Mouse (Mus musculus) liver, adult 2 months (tissue): ENCODE data around the gene Igsf9.

Source experiments
- CTCF ChIP-seq: fragments of 200-500 bp; IDR thresholded peaks from 2 replicates; pipeline ENCODE4 v1.5.1; 2011; ENCODE audit warnings: low read depth, low read length, control low read depth
- POLR2A ChIP-seq: fragments of 200-500 bp; IDR thresholded peaks from 2 replicates; pipeline ENCODE4 v1.6.1; 2011; ENCODE audit warnings: low read length, control low read depth; ENCODE audit not compliant: insufficient read depth; ENCODE audit errors: extremely low read depth

DNA sequence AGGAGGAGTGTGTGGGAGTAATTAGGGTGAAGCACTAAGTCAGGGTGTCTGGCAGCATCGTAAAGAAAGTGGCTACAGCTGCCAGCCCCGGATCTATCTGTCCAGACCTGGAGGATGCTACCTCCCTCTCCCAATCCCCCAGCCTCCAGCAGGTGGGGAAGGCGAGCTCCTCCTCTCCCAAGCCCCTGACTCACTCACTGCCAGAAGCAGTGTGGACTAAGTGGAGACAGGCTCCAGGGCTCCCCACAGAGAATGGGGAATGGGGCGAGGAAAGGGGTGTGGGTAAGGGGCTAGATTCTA, 1.7 kb downstream of the Igsf9 start:
- TF ChIP-seq CTCF (no peak), POLR2A (no peak)
